Mouse (Mus musculus): ENCODE results near the gene Gm6763. TPM values are rescaled to one million over a fixed set of nuclear protein-coding genes. Genes with fewer than 3 reads are reported as not detected.

The Gm6763 gene
- polyA plus RNA-seq, 1 experiment, result not detected

Other genes with a start within 250 kb of the Gm6763 start
- not detected in 2 replicates for gene Gm21293, start 8.5 kb upstream of the Gm6763 start, polyA plus RNA-seq (2012; rRNA removed)
- not detected in 2 replicates for gene Gm8764, start 8.5 kb downstream of the Gm6763 start, polyA plus RNA-seq (2012; rRNA removed)
- not detected in 2 replicates for gene Gm21304, start 17.0 kb downstream of the Gm6763 start, polyA plus RNA-seq (2012; rRNA removed)
- not detected in 2 replicates for gene Gm21312, start 25.5 kb downstream of the Gm6763 start, polyA plus RNA-seq (2012; rRNA removed)
- gene Gm20765, start 34.0 kb downstream of the Gm6763 start, polyA plus RNA-seq (2012; rRNA removed), result not detected in 2 replicates
- not detected in 2 replicates for gene Gm4340, start 42.5 kb downstream of the Gm6763 start, polyA plus RNA-seq (2012; rRNA removed)

Measured in spleen, adult 2 months (tissue).